Mouse (Mus musculus) MEL (cell line): ENCODE results near the gene Runx3.

Source experiments
- CTCF ChIP-seq, 3 experiments: IDR thresholded peaks in 2 of 3; conservative IDR thresholded peaks in 1 of 3; 2 replicates each; pipeline ENCODE4 v1.5.1; 2011 to 2012; ENCODE audit warnings: low read length in 3 of 3, low read depth in 2 of 3, mild to moderate bottlenecking in 2 of 3, improper control_type of control experiment in 1 of 3, inconsistent platforms in 1 of 3, mixed read lengths in 1 of 3, moderate library complexity in 1 of 3; ENCODE audit not compliant: control insufficient read depth in 1 of 3, insufficient read depth in 1 of 3, poor library complexity in 1 of 3, severe bottlenecking in 1 of 3
- E2F4 ChIP-seq: IDR thresholded peaks from 2 replicates; pipeline ENCODE4 v1.6.1; 2011; ENCODE audit warnings: low read depth, low read length, improper control_type of control experiment, borderline replicate concordance
- ELF1 ChIP-seq: IDR thresholded peaks from 2 replicates; pipeline ENCODE4 v1.6.1; 2014; ENCODE audit warnings: low read depth, mild to moderate bottlenecking, inconsistent platforms, low read length, improper control_type of control experiment, moderate library complexity
- EP300 ChIP-seq, 2 experiments: IDR thresholded peaks; 2 replicates each; pipeline ENCODE4 v1.6.1; 2011; ENCODE audit warnings: improper control_type of control experiment in 2 of 2, low read length in 2 of 2, low read depth in 1 of 2, mild to moderate bottlenecking in 1 of 2
- MAX ChIP-seq: IDR thresholded peaks from 2 replicates; pipeline ENCODE4 v1.6.1; 2011; ENCODE audit warnings: low read length, improper control_type of control experiment
- POLR2A ChIP-seq, 2 experiments: IDR thresholded peaks; 2 replicates each; pipeline ENCODE4 v1.6.1; 2011 to 2012; ENCODE audit warnings: low read length in 2 of 2, mild to moderate bottlenecking in 2 of 2, control low read depth in 1 of 2, improper control_type of control experiment in 1 of 2, low read depth in 1 of 2, moderate library complexity in 1 of 2; ENCODE audit not compliant: control insufficient read depth in 1 of 2, insufficient read depth in 1 of 2, poor library complexity in 1 of 2
- USF1 ChIP-seq: IDR thresholded peaks from 2 replicates; pipeline ENCODE4 v1.6.1; 2014; ENCODE audit warnings: low read depth, mild to moderate bottlenecking, inconsistent platforms, low read length, improper control_type of control experiment, moderate library complexity

DNA sequence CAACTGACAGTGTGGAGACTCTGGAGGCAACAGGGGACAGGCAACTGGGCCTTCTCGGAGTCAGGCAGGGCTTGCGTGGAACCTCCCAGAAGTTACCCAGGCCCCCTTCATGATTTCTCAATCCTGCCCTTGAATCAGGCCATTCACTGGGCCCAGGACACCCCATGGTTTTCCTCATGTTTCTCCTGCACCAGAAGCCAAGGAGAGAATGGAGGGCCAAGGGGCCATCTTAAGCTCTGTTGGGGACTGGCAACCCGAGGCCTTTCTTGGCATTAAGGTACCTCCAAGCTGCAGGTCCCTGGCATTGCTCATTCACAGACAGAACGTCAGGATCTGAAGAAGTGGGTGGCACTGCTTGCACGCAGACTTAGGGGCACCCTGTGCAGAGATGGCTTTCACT is 3.3 kb downstream of the Runx3 start:
- TF ChIP-seq POLR2A (IDR thresholded peaks at IDR 0.05; ENCODE audit: control insufficient read depth in 1 of 2, insufficient read depth in 1 of 2, low read depth in 1 of 2, low read length in 2 of 2, poor library complexity in 1 of 2) (no peak), USF1 (no peak), CTCF (IDR thresholded peaks at IDR 0.05 in 2 of 3, conservative IDR thresholded peaks at IDR 0.05 in 1 of 3; ENCODE audit: control insufficient read depth in 1 of 3, insufficient read depth in 1 of 3, low read depth in 2 of 3, low read length in 3 of 3, poor library complexity in 1 of 3, severe bottlenecking in 1 of 3) (no peak), EP300 (IDR thresholded peaks at IDR 0.05; ENCODE audit: low read depth in 1 of 2, low read length in 2 of 2) (no peak), ELF1 (no peak), MAX (no peak), E2F4 (no peak)
